Mouse (Mus musculus): Measurements from ENCODE around the gene Cnot2.

DNA sequence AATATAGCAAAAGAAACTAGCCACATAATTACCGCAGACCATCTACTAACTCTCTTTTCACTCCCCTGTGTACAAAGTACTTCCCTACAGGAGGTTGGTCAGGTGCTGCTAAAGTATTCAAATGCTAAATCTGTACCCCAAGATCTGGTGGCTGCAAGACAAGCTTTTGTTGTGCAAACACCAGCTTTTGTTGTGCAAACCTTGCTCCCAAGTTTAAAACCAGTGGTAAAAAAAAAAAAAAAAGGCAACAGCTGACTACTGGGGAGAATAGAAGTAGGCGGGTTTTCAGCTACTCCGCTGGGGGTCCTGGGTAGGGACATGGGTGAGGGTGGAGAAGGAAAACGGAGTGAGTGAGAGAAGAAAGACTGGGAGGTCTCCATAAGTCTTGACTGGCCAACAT, 19.1 kb downstream of the Cnot2 start:
- TF ChIP-seq GATA1 (IDR thresholded peaks at IDR 0.05; ENCODE audit: borderline replicate concordance, low read length) (no peak), FLI1 (IDR thresholded peaks at IDR 0.05; ENCODE audit: low read length) (no peak)
